Mouse (Mus musculus) left cerebral cortex, adult 8-10 months (tissue): ENCODE data around the gene Sbno1. TPM values are rescaled to one million over a fixed set of nuclear protein-coding genes. Genes with fewer than 3 reads are reported as not detected.
"Not testable (repeated sequence)": the region's sequence is repeated elsewhere in the genome, so short reads cannot be mapped to it uniquely, and the experiment has no call there.

ENCODE experiments used
- DNase-seq, 2 experiments: peaks; one replicate each; pipeline ENCODE4 v3.0.0; 2022; ENCODE audit warnings: low spot score in 2 of 2
- total RNA-seq, 4 experiments: library from RNA; stranded (reverse); gene quantifications; 2 replicates each; pipeline ENCODE4 v1.2.4; 2022

The Sbno1 gene
- total RNA-seq, 4 experiments from 2014 or later: 137 to 172 (median 153) TPM

DNA sequence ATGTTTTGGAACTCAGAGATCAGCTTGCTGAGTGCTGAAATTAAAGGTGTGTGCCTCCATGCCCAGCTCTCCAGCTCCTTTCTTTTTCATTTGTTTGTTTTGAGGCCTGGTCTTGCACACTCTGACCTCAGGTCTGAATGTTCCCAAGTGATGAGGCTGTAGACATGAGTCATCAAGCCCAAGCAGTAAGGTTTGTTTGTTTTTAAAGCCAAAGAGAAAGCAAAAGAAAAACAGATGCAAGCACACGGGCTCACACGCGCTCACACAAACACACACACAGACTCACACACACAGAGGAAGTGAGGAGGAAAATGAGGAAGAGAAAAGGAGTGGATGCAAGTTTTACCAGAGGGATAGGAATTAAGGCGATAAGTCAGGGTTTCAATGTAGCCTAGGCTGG is 48.7 kb downstream of the Sbno1 start:
- DNase-seq: no peak

DNA sequence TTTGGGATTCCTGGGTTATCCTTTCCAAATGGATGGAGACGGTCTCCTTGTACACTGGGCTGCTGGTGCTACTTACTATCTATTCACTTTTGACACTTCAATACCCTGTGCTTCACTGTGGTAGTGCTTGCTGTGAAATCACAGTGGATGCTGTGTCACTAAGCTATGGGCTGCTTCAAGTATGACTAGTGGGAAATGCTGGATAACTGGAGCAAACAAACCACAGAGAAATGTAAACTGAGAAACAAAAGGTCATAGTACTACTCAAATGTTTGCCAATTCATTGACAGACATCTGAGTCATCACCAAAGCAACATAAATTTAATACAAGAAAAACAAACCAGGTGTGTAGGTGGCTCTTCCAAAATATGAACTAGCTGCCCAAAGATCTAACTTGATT is 49.4 kb downstream of the Sbno1 start:
- no peak for DNase-seq

- DNase-seq: no peak
Measured at GRCm38 (mm10) chr5:124374298-124374697, 51.5 kb downstream of the Sbno1 start.

DNA sequence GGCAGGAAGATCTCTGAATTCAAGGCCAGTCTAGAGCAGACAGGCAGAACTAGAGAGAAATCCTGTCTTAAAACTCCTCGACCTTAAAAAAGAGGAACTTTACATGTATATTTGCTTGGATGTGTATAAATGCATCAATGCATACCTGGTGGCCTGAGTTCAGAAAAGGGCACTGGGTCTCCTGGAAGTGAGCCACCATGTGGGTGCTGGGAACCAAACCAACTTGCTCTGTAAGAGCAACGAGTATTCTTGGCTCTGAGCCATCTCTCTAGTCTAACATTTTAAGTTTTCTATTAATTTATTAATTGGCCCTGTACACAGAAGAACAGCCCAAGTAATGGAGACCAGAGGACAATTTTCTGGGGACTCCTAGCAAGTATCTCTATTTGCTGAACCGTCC is 59.1 kb downstream of the Sbno1 start:
- DNase-seq: no peak

- no peak for DNase-seq
Measured at GRCm38 (mm10) chr5:124365754-124366153, 60.0 kb downstream of the Sbno1 start.

DNA sequence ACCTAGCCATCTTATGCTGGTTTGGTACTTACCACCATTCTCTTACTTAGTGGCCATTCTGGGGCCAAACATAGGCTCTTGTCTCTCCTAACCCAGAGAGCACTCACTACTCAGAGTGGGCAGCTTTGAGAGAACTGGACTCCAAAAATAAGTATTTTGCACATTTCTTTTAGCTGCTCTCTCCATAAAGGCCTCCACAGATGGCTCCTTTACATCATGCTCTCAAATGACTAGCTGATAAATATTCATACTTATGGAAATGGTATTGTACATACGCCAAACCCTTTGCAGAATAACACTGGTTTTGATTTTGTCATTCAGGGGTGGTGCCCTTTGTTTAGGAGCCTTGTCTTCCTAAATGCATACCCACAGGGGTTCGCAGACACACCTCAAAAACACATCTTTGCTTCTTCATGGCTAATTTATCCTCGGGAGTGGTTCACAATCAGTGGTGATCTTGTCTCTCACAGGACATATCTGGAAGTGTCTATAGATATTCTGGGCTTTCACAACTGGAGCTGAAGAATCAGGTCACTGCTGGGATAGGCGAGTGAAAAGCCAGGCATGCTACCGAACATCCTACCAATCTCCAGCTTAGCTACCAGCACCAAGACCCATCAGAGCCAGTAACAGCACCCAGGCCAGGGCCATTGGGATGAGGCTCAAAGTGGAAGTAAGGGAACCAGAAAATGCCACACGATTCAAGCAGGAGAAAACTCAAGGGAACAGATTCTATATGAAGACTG is 61.5 kb downstream of the Sbno1 start:
- DNase-seq: no peak

- not testable (repeated sequence) for DNase-seq
Measured at GRCm38 (mm10) chr5:124362982-124363381, 62.8 kb downstream of the Sbno1 start, which contains the start of gene Cdk2ap1. Gene Cdk2ap1, minus strand, starts transcription at chr5:124363082.

GRCm38 (mm10) chr5:124359641-124360040 is 66.2 kb downstream of the Sbno1 start:
- no peak for DNase-seq

- DNase-seq: no peak
Measured at GRCm38 (mm10) chr5:124356695-124357094, 69.1 kb downstream of the Sbno1 start.

GRCm38 (mm10) chr5:124355425-124355959 is 70.3 kb downstream of the Sbno1 start:
- DNase-seq: no peak

GRCm38 (mm10) chr5:124354574-124355424 is 71.0 kb downstream of the Sbno1 start:
- no peak for DNase-seq

DNA sequence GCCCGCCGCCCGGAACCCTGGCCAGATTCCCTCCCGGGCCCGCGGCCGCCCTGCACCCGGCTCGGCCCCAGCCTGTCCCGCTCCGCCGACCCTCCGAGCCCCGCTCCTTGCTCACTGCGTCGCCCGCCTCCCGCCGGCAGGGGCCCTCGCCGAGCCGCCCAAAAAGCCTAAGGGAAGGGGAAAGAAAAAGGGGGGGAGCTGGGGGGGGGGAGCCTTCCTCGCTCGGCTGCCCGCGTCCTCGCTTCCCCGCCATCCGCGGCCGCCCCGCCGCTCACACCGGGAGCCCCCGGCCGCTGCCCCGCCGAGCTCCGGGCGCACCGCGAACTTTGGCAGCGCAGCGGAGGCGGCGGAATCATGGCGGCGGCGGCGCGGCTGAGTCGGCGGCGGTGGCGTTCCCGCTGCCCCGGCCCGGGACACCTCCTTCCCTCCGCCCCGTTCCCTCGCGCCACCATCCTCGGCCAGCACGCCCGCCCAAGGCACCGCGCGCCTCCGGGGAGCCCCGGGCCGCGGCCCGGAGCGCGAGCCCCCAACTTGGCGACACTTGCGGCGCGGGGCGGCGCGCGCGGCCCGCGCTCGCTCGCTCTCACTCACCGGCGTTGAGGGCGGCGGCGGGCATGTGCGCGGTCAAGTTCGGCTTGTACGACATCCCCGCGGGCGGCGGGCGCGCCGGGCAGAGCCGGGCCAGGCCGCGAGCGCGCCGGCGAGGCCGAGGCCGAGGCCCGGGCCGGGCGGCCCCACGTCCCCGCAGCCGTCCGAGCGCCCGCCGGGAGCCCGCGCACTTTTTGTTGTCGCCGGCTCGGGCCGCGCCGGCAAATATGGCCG is 71.9 kb downstream of the Sbno1 start:
- no peak for DNase-seq

- DNase-seq: no peak
Measured at GRCm38 (mm10) chr5:124353011-124353725, 72.6 kb downstream of the Sbno1 start.

DNA sequence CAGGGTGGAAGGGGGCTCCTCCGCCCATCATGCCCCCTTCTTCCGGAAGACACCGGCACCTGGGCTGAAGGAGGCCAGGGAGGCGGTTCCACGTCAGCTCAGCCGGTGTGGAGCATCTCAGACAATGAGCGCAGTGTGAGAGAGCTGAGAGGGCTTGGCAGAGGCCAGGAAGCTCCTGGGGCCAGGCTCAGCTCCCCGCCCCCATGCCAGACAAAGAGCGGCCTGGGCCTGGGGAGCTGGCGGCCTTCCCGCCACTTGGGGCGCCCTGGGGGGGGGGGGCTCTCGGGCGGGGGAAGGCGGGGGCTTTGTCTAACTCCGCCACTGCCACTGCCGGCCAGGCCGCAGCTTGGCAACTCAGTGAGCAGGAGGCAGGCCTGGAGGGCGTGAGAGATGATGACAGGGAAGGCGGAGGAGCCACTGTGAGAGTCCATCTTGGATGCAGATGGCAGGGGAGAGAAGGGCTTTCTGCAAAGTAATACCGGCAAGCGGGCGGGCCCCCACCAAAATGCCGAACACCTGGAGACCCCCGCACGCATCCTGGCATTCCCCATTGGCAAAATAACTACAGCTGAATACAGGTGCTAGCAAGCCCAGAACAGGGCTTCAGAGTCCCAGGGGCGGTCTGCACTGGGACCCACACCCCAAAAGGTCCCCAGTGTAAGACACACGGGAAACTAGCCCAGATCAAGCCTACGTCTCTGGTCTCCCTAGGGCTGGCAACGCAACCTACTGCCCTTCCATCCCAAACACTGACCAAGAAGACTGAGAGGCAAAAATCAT is 73.5 kb downstream of the Sbno1 start:
- peak; percentile 43 to 83 for DNase-seq

DNA sequence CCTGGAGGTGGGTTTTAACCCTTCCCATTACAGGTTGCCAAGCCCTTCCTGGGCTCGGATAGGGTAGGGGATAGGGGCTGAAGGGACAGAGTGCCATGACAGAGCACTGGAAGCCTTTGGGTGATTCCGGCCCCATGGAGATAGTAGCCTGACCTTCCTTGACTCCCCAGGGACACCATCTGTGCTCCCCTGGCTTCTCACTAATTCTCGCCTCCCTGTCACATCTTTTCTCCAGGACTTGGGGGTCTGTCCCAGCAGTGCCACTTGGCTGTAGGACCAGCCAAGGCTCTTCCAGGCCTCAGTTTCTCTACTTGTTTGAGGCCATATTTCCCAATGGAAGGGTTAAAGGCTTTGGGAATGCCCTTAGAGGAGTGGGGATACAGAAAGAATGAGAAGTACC is 74.2 kb downstream of the Sbno1 start:
- no peak for DNase-seq

DNA sequence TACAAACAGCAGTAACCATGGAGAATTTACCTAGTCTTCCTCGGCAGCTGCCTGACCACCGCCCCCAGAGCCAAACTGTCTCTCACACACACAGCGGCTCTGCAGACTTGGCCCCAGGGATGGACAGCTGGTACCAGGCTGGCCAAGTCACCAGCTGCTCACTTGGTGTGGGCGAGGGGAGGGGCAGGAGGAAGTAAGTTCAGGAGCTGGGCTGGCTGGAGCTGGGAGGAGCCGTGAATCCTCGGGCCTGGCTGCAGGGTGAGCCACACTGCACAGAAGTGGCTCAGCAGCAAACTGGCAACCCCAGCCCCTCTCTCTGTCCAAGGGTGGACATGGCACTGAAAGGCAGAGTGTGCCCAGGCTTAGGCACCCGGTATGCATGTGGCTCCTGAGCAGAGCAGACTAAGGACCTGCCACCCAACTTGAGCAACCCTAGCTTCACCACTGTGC is 74.7 kb downstream of the Sbno1 start:
- DNase-seq: peak; percentile 44 to 85

DNA sequence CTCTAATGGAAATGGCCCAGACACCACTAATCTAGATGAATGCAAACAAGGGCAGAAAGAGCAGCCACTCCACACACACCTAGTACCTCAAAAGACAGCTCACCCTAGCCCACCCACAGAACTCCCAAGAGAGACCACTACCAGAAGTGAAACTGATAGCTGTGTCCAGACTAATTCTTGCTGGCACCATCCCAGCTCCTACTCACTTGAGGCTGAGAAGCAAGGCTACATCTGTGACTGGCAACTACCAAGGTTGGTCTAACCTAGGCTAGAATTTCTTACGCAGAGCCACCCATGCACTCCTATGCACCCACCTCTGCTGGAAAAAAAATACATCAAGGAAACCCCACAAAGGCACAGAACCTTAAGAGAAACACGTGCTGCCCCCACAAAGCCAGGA is 75.5 kb downstream of the Sbno1 start:
- no peak for DNase-seq

- DNase-seq: no peak
Measured at GRCm38 (mm10) chr5:124349196-124349595, 76.6 kb downstream of the Sbno1 start.

DNA sequence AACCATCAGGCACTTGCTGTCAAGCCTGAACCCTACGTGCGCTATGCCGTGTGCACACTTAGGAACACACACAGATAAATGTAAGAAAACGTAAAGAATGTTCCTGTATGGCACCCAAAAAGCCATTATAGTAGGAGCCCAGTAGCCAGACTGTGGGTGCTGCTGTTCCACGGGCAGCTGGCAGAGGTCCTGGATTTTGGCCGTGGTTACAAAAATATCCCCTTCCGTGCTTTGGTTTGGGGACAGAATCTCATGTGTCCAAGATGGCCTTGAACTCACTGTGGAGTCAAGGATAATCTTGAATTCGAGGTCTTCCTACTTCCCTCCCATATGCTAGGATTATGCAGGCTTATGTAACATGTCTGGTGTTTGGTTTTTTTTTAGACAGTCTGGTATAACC is 82.9 kb downstream of the Sbno1 start:
- no peak for DNase-seq
